ENCODE assay signal across 25 mouse cellular contexts in genomic region chr4:123969458-123969857, GRCm38 (mm10). TPM values are rescaled to one million over a fixed set of nuclear protein-coding genes. Genes with fewer than 3 reads are reported as not detected.
DNase-seq lines count a peak whose midpoint lies in the region; ATAC-seq and TF ChIP-seq lines count a peak whose summit lies in the region.
"Had no signal": no experiment of that assay in that cellular context is flagged by ENCODE, and none has a peak within 500 bp of the region (broad histone marks: within the 10 kb centered on the region; RNA-seq: fewer than 3 reads in every experiment).

No protein-coding gene starts in this region.

- H3K4me1 ChIP-seq in liver, postnatal 0 days (ENCODE audit: insufficient read depth): peaks cover 4% of the 10 kb centered on the region; the same call in 1 of the 2 replicates
- H3K4me1 ChIP-seq in liver, embryonic 11.5 days (replicated peaks; ENCODE audit: control insufficient read depth, insufficient read depth, low read length): no peaks in the 10 kb centered on the region; the same call in 1 of the 2 replicates
- H3K4me1 ChIP-seq in ES-E14 (ENCODE audit: control insufficient read depth in 2 of 2, insufficient read depth in 2 of 2, low read length in 2 of 2, poor library complexity in 1 of 2): peaks cover 0 to 10% of the 10 kb centered on the region in 2 experiments; a peak in 2 of 4 replicates

- no peak overlapping the region for H3K4me3 ChIP-seq in liver, postnatal 0 days (ENCODE audit: low read depth, low read length)
- H3K4me3 ChIP-seq in liver, embryonic 11.5 days (ENCODE audit: low read depth, low read length): no peak overlapping the region
- H3K4me3 ChIP-seq in ES-E14 (ENCODE audit: insufficient read depth in 1 of 2, low read depth in 1 of 2, low read length in 2 of 2, poor library complexity in 1 of 2, severe bottlenecking in 1 of 2): no peak overlapping the region
- H3K4me3 ChIP-seq: embryonic facial prominence, embryonic 10.5 days; embryonic facial prominence, embryonic 12.5 days; forebrain, embryonic 13.5 days; forebrain, embryonic 15.5 days had no signal

- H3K27me3 ChIP-seq in liver, postnatal 0 days (ENCODE audit: insufficient read depth, low read length): no peaks in the 10 kb centered on the region
- H3K27me3 ChIP-seq in liver, embryonic 11.5 days (replicated peaks; ENCODE audit: control insufficient read depth, insufficient read depth, low read length): peaks cover 9% of the 10 kb centered on the region
- H3K27me3 ChIP-seq: forebrain, embryonic 15.5 days had no signal

- H3K9ac ChIP-seq in liver, postnatal 0 days (replicated peaks): no peak overlapping the region
- no peak overlapping the region for H3K9ac ChIP-seq in liver, embryonic 11.5 days (ENCODE audit: low read depth, low read length)
- no peak overlapping the region for H3K9ac ChIP-seq in ES-E14 (ENCODE audit: insufficient read depth, low read depth, low read length, poor library complexity, severe bottlenecking)
- H3K9ac ChIP-seq: embryonic facial prominence, embryonic 12.5 days; forebrain, embryonic 13.5 days; forebrain, embryonic 15.5 days; forebrain, postnatal 0 days had no signal

- TF ChIP-seq EP300 in liver, postnatal 0 days (IDR thresholded peaks at IDR 0.05; ENCODE audit: low read depth): no peak

- 39% methylated on average over 7 of the region's 7 CpGs for WGBS in liver, postnatal 0 days (ENCODE audit: insufficient replicate concordance)
- 62% methylated on average over 7 of the region's 7 CpGs for WGBS in liver, embryonic 11.5 days

- in situ Hi-C loops in ES-E14 (cut with MboI; ENCODE audit: low sequenced_read_pairs in 2 of 2, unreplicated experiment in 2 of 2): loop anchor here (10.0 to 25.0 kb wide), 2 partner anchors 165 to 168 kb away; no protein-coding TSS in a partner anchor

- no peak overlapping the region for H3K4me2 ChIP-seq in liver, postnatal 0 days (ENCODE audit: low read depth, low read length)
- H3K4me2 ChIP-seq in liver, embryonic 11.5 days: no peak overlapping the region
- H3K4me2 ChIP-seq: embryonic facial prominence, embryonic 12.5 days; forebrain, embryonic 13.5 days; forebrain, embryonic 15.5 days had no signal

- H3K27ac ChIP-seq in liver, postnatal 0 days (ENCODE audit: low read depth): peak overlapping the region; percentile 76
- no peak overlapping the region for H3K27ac ChIP-seq in liver, embryonic 11.5 days (ENCODE audit: low read depth, low read length)
- no peak overlapping the region for H3K27ac ChIP-seq in ES-E14 (ENCODE audit: insufficient read depth, low read depth, low read length, poor library complexity, severe bottlenecking)
- H3K27ac ChIP-seq: embryonic facial prominence, embryonic 10.5 days; embryonic facial prominence, embryonic 12.5 days; forebrain, embryonic 13.5 days; forebrain, embryonic 15.5 days had no signal

- H3K9me3 ChIP-seq in liver, postnatal 0 days (ENCODE audit: low read length): no peaks in the 10 kb centered on the region
- no peaks in the 10 kb centered on the region for H3K9me3 ChIP-seq in liver, embryonic 11.5 days (ENCODE audit: control insufficient read depth, low read length)
- H3K9me3 ChIP-seq in ES-E14 (ENCODE audit: control insufficient read depth, insufficient read depth, low read depth, low read length): no peaks in the 10 kb centered on the region
- H3K9me3 ChIP-seq: embryonic facial prominence, embryonic 10.5 days; embryonic facial prominence, embryonic 12.5 days; forebrain, embryonic 13.5 days; forebrain, embryonic 15.5 days had no signal

- no peak for DNase-seq in liver, postnatal 0 days
- no peak for DNase-seq in liver, embryonic 11.5 days (ENCODE audit: low spot score)
- DNase-seq in ES-E14 (ENCODE audit: low read depth, low spot score) (no peak), ZHBTc4 (ENCODE audit: low read depth, low spot score) (peak; percentile 82)
- DNase-seq in frontal cortex, postnatal 36 days (ENCODE audit: low spot score in 2 of 2): no peak
- DNase-seq in cerebellum, postnatal 4 days (ENCODE audit: low spot score in 2 of 2): no peak
- DNase-seq: adrenal gland, adult 2 months; adrenal gland, postnatal 10 days; adrenal gland, postnatal 25 days; cerebellum, adult 11 months; cerebellum, adult 18-20 months; cerebellum, adult 8-10 months; cerebellum, adult 9-11 months; cerebellum, postnatal 14 days; cerebellum, postnatal 36 days; forebrain, postnatal 0 days had no signal

- no peaks in the 10 kb centered on the region for H3K36me3 ChIP-seq in liver, postnatal 0 days (replicated peaks; ENCODE audit: insufficient read depth, low read length)
- H3K36me3 ChIP-seq in liver, embryonic 11.5 days (ENCODE audit: control insufficient read depth, insufficient read depth, low read length): no peaks in the 10 kb centered on the region
- no peaks in the 10 kb centered on the region for H3K36me3 ChIP-seq in ES-E14 (ENCODE audit: control insufficient read depth, insufficient read depth, low read length, poor library complexity, severe bottlenecking)
- H3K36me3 ChIP-seq: embryonic facial prominence, embryonic 10.5 days; embryonic facial prominence, embryonic 12.5 days; forebrain, embryonic 15.5 days had no signal

- ATAC-seq in liver, postnatal 0 days: no peak
- ATAC-seq in liver, embryonic 11.5 days (replicated peaks; ENCODE audit: low FRiP score): no peak
- ATAC-seq: forebrain, embryonic 13.5 days; forebrain, embryonic 15.5 days; forebrain, postnatal 0 days had no signal

- no peak for TF ChIP-seq CTCF in liver, postnatal 0 days (IDR thresholded peaks at IDR 0.05; ENCODE audit: low read depth)

TF ChIP-seq in ES-E14, 5 proteins besides CTCF, POLR2A, EP300 and RAD21:
- TF ChIP-seq MAFK (IDR thresholded peaks at IDR 0.05; ENCODE audit: insufficient read depth, low read depth, low read length) (no peak), ZNF384 (IDR thresholded peaks at IDR 0.05; ENCODE audit: low read depth, low read length) (peak; percentile 67; the same call in 1 of the 2 replicates), ZC3H11A (IDR thresholded peaks at IDR 0.05; ENCODE audit: borderline replicate concordance, low read depth, low read length) (no peak), HCFC1 (IDR thresholded peaks at IDR 0.05; ENCODE audit: borderline replicate concordance, insufficient read depth, low read length) (no peak), CHD2 (IDR thresholded peaks at IDR 0.05; ENCODE audit: low read depth, low read length) (no peak)
TF ChIP-seq in ES-E14: peak in this region for 1.

RNA-seq across cellular contexts. Expression of gene 4930535I16Rik, which starts 51.6 kb away (rescaled TPM):
- polyA plus RNA-seq in liver, postnatal 0 days (2015; fragmentation: Nextera tagmentation; extraction: Ambion mirVana): not detected in 2 replicates
- not detected in 2 replicates for polyA plus RNA-seq in liver, embryonic 11.5 days (2014; fragmentation: Nextera tagmentation; extraction: Ambion mirVana)
- 1.8 and 2.4 TPM in 2 replicates for total RNA-seq in ES-E14 (2012; rRNA removed)
- total RNA-seq: adrenal gland, adult 2 months; adrenal gland, postnatal 10 days; adrenal gland, postnatal 25 days; adrenal gland, postnatal 4 days; forebrain, postnatal 0 days had no signal
- polyA plus RNA-seq: brain, embryonic 14.5 days; cortical plate, adult 2 months; embryonic facial prominence, embryonic 10.5 days; embryonic facial prominence, embryonic 14.5 days; forebrain, embryonic 11.5 days; forebrain, embryonic 13.5 days; forebrain, embryonic 15.5 days; forebrain, postnatal 0 days had no signal

RNA-seq across cellular contexts. Expression of gene Rragc, which starts 52.2 kb away (rescaled TPM):
- 20.0 and 20.1 TPM in 2 replicates for polyA plus RNA-seq in liver, postnatal 0 days (2015; fragmentation: Nextera tagmentation; extraction: Ambion mirVana)
- polyA plus RNA-seq in liver, embryonic 11.5 days (2014; fragmentation: Nextera tagmentation; extraction: Ambion mirVana): 37.8 and 39.9 TPM in 2 replicates
- 17.0 and 24.0 TPM in 2 replicates for total RNA-seq in ES-E14 (2012; rRNA removed)
